Mouse (Mus musculus) liver, embryonic 14.5 days (tissue): Measurements from ENCODE around the gene Rab11fip5.

Experiments used
- CTCF ChIP-seq: IDR thresholded peaks from 2 replicates; pipeline ENCODE4 v1.5.1; 2016; ENCODE audit warnings: antibody characterized with exemption, low read depth, control low read depth
- EP300 ChIP-seq: IDR thresholded peaks from 2 replicates; pipeline ENCODE4 v1.6.1; 2016; ENCODE audit warnings: antibody characterized with exemption, low read depth

DNA sequence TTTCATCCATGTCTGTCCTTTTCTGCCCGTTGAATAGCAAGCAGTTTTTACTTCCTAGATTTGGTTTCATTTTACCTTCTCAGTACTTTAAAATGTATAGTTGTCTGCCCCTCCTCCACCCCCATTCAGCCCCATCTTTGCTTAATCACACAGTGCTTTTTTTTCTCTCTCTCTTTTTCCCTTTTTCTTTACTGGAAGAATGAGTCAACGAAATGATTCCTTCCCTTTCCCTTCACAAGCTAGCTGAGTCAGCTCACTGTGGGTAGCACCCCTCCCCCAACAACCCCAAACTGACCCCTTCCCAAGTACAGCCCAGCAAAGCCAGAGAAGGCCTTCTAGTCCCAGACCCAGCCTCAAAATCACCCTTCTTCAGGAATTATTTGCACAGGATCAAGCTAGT, 49.3 kb downstream of the Rab11fip5 start:
- TF ChIP-seq CTCF, result no peak
- no peak for TF ChIP-seq EP300
